Mouse (Mus musculus) kidney, adult 11 months (tissue): ENCODE data around the gene Fam102b.

Experiments used
- DNase-seq: peaks from one replicate; pipeline ENCODE4 v3.0.0; 2022

Gene Fam102b

GRCm38 (mm10) chr3:109008180-109008579 is 19.2 kb downstream of the Fam102b start:
- no peak for DNase-seq

- DNase-seq: no peak
Measured at GRCm38 (mm10) chr3:109005777-109006176, 21.6 kb downstream of the Fam102b start.

- DNase-seq: no peak
Measured at GRCm38 (mm10) chr3:108999173-108999572, 28.2 kb downstream of the Fam102b start.

- no peak for DNase-seq
Measured at GRCm38 (mm10) chr3:108997762-108998161, 29.6 kb downstream of the Fam102b start.

GRCm38 (mm10) chr3:108997284-108997683 is 30.1 kb downstream of the Fam102b start:
- DNase-seq: no peak

- no peak for DNase-seq
Measured at GRCm38 (mm10) chr3:108995379-108995778, 32.0 kb downstream of the Fam102b start.

- DNase-seq: no peak
Measured at GRCm38 (mm10) chr3:108994477-108994876, 32.9 kb downstream of the Fam102b start.

GRCm38 (mm10) chr3:108989971-108990548 is 37.3 kb downstream of the Fam102b start:
- peak; percentile 19 for DNase-seq

- DNase-seq: no peak
Measured at GRCm38 (mm10) chr3:108987009-108987659, 40.3 kb downstream of the Fam102b start.

GRCm38 (mm10) chr3:108986534-108986933 is 40.9 kb downstream of the Fam102b start:
- DNase-seq: no peak

GRCm38 (mm10) chr3:108983989-108984388 is 43.4 kb downstream of the Fam102b start:
- no peak for DNase-seq

- DNase-seq: no peak
Measured at GRCm38 (mm10) chr3:108981946-108982345, 45.5 kb downstream of the Fam102b start.

- no peak for DNase-seq
Measured at GRCm38 (mm10) chr3:108977340-108978030, 49.9 kb downstream of the Fam102b start.

GRCm38 (mm10) chr3:108974920-108975485 is 52.4 kb downstream of the Fam102b start:
- DNase-seq: no peak

GRCm38 (mm10) chr3:108973980-108974660 is 53.3 kb downstream of the Fam102b start:
- DNase-seq: no peak

GRCm38 (mm10) chr3:108966051-108966450 is 61.4 kb downstream of the Fam102b start:
- DNase-seq: no peak

GRCm38 (mm10) chr3:108964361-108965044 is 62.9 kb downstream of the Fam102b start:
- DNase-seq: no peak

- no peak for DNase-seq
Measured at GRCm38 (mm10) chr3:108963776-108964175, 63.6 kb downstream of the Fam102b start.

GRCm38 (mm10) chr3:108963278-108963677 is 64.1 kb downstream of the Fam102b start:
- DNase-seq: no peak

- no peak for DNase-seq
Measured at GRCm38 (mm10) chr3:108961655-108962054, 65.8 kb downstream of the Fam102b start.

- no peak for DNase-seq
Measured at GRCm38 (mm10) chr3:108961226-108961625, 66.2 kb downstream of the Fam102b start.

- peak; percentile 5 for DNase-seq
Measured at GRCm38 (mm10) chr3:108959680-108960295, 67.6 kb downstream of the Fam102b start.
